15 mouse cellular contexts compared by ENCODE assay signal in the genomic region with DNA sequence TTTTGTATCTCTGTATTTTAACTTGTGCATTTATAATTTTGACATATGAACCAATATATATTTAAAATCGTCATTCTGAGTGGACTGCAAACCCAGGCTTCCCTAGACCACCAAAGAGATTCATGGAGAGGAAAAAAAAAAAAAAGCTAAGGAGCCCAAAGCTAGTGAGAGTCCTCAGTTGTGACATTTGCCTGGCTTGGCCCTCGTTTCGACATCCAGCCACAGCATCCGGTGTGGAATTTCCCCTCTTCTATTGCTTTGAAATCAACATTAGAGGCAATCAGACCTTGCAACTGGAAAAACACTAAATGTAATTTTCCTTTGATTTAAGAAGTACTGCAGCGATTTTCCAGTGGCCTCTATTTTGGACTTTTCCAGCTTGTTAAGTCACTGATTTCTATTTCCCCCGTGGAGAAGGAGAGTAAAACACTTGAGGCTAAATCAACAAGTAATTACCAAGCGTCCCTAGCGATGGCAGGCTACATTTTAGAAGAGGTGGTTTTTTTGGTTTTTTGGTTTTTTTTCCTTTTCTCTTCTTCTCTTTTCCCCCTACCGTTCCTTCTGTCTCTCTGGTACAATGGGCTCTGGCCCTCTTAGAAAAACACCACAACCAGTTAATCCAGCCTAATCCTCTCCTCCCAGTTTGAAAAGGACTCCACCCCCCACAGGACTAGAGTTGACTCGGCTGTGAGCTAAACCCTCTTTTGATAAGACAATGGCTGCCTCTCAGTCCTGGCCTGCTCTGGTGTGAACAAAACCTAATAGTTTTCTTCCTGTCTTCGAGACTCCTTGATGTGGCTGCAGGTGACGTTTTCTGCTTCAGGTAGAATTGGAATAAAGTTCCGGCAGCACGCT. TPM values are rescaled to one million over a fixed set of nuclear protein-coding genes. Genes with fewer than 3 reads are reported as not detected.
DNase-seq lines count a peak whose midpoint lies in the region; ATAC-seq and TF ChIP-seq lines count a peak whose summit lies in the region.
"Had no signal": no experiment of that assay in that cellular context is flagged by ENCODE, and none has a peak within 500 bp of the region (broad histone marks: within the 10 kb centered on the region; RNA-seq: fewer than 3 reads in every experiment).

No protein-coding gene starts in this region.

- H3K4me1 ChIP-seq in ES-Bruce4 (ENCODE audit: control insufficient read depth, insufficient read depth, low read length), result no peaks in the 10 kb centered on the region
- peaks cover 26% of the 10 kb centered on the region for H3K4me1 ChIP-seq in midbrain, embryonic 12.5 days
- H3K4me1 ChIP-seq in cerebellum, adult 2 months (ENCODE audit: control insufficient read depth, insufficient read depth, low read length), result no peaks in the 10 kb centered on the region
- H3K4me1 ChIP-seq: stomach, embryonic 15.5 days had no signal

- peak; percentile 70 for ATAC-seq in midbrain, embryonic 12.5 days (ENCODE audit: low FRiP score, low read depth)

- peak overlapping the region; percentile 41 for H3K4me2 ChIP-seq in midbrain, embryonic 12.5 days (replicated peaks)
- H3K4me2 ChIP-seq: limb, embryonic 15.5 days; lung, embryonic 14.5 days; stomach, embryonic 15.5 days had no signal

- no peak for TF ChIP-seq CTCF in ES-Bruce4 (IDR thresholded peaks at IDR 0.05; ENCODE audit: low read depth, low read length)
- no peak for TF ChIP-seq CTCF in cerebellum, adult 2 months (IDR thresholded peaks at IDR 0.05; ENCODE audit: borderline replicate concordance, insufficient read depth, low read depth, low read length)

- H3K9ac ChIP-seq in ES-Bruce4 (ENCODE audit: low read depth, poor library complexity, severe bottlenecking), result no peak overlapping the region
- peak overlapping the region; percentile 46 for H3K9ac ChIP-seq in midbrain, embryonic 12.5 days (replicated peaks)
- H3K9ac ChIP-seq: limb, embryonic 15.5 days; lung, embryonic 14.5 days; stomach, embryonic 15.5 days had no signal

- H3K9me3 ChIP-seq in ES-Bruce4 (replicated peaks; ENCODE audit: control insufficient read depth, insufficient read depth, low read length, poor library complexity, severe bottlenecking), result no peaks in the 10 kb centered on the region
- no peaks in the 10 kb centered on the region for H3K9me3 ChIP-seq in midbrain, embryonic 12.5 days
- H3K9me3 ChIP-seq: limb, embryonic 15.5 days; stomach, embryonic 15.5 days had no signal

- 3% methylated on average over 14 of the region's 14 CpGs for WGBS in midbrain, embryonic 12.5 days
- WGBS in cerebellum, adult 2 months, result 47% methylated on average over 14 of the region's 14 CpGs

- H3K36me3 ChIP-seq in ES-Bruce4 (ENCODE audit: control insufficient read depth, insufficient read depth, low read length, poor library complexity, severe bottlenecking), result no peaks in the 10 kb centered on the region
- peaks cover 17% of the 10 kb centered on the region; the same call in 1 of the 2 replicates for H3K36me3 ChIP-seq in midbrain, embryonic 12.5 days
- H3K36me3 ChIP-seq: limb, embryonic 15.5 days; stomach, embryonic 15.5 days had no signal

- no peak for TF ChIP-seq POLR2A in ES-Bruce4 (IDR thresholded peaks at IDR 0.05; ENCODE audit: insufficient read depth, low read length)
- TF ChIP-seq POLR2A in cerebellum, adult 2 months (IDR thresholded peaks at IDR 0.05; ENCODE audit: borderline replicate concordance, insufficient read depth, low read length), result no peak

- peak; percentile 8 for DNase-seq in kidney, postnatal 14 days
- DNase-seq in kidney, adult 11 months, result no peak
- peak; percentile 56 for DNase-seq in embryo, embryonic 10.5 days (ENCODE audit: low spot score)
- DNase-seq in frontal cortex, postnatal 36 days (ENCODE audit: low spot score in 2 of 2), result no peak
- no peak for DNase-seq in cerebellum, adult 2 months
- DNase-seq in cerebellum, postnatal 14 days, result no peak
- DNase-seq: cerebellum, adult 18-20 months; heart, adult 2 months; lung, embryonic 14.5 days had no signal

- no peak overlapping the region for H3K27ac ChIP-seq in ES-Bruce4 (ENCODE audit: insufficient read depth, low read length)
- H3K27ac ChIP-seq in midbrain, embryonic 12.5 days (replicated peaks), result peak overlapping the region; percentile 75
- H3K27ac ChIP-seq in cerebellum, adult 2 months (ENCODE audit: insufficient read depth, low read length), result no peak overlapping the region
- H3K27ac ChIP-seq: heart, adult 2 months; left cerebral cortex, adult 2 months; limb, embryonic 15.5 days; stomach, embryonic 15.5 days had no signal

- TF ChIP-seq EP300 in ES-Bruce4 (IDR thresholded peaks at IDR 0.05; ENCODE audit: insufficient read depth, low read depth, low read length), result 0 out of 2 replicates have a peak, but pooled peaks have one; percentile 16

- no peak overlapping the region for H3K4me3 ChIP-seq in ES-Bruce4 (ENCODE audit: low read depth, low read length)
- peak overlapping the region; percentile 31 for H3K4me3 ChIP-seq in midbrain, embryonic 12.5 days
- H3K4me3 ChIP-seq in cerebellum, adult 2 months (replicated peaks; ENCODE audit: insufficient read depth, low read depth, low read length), result no peak overlapping the region
- H3K4me3 ChIP-seq: heart, adult 2 months; left cerebral cortex, adult 2 months; limb, embryonic 15.5 days; myocyte; stomach, embryonic 15.5 days had no signal

- H3K27me3 ChIP-seq in ES-Bruce4 (ENCODE audit: control insufficient read depth, insufficient read depth, low read length, poor library complexity, severe bottlenecking), result no peaks in the 10 kb centered on the region
- peaks cover 31% of the 10 kb centered on the region for H3K27me3 ChIP-seq in midbrain, embryonic 12.5 days
- H3K27me3 ChIP-seq in cerebellum, adult 2 months (ENCODE audit: control insufficient read depth, insufficient read depth, low read length), result no peaks in the 10 kb centered on the region; the same call in 1 of the 2 replicates

RNA-seq across cellular contexts. Expression of a gene that starts 2.9 kb away (rescaled TPM):
- 0.27 and 0.30 TPM in 2 replicates for polyA plus RNA-seq in ES-Bruce4 (2011; ENCODE audit: insufficient read depth, insufficient read length, low read depth, missing spikeins)
- 40.5 and 44.2 TPM in 2 replicates for polyA plus RNA-seq in midbrain, embryonic 12.5 days (2016; fragmentation: Nextera tagmentation; extraction: Ambion mirVana)
- polyA plus RNA-seq in cerebellum, adult 2 months (2012; rRNA removed), result 0.08 and 0.25 TPM in 2 replicates

RNA-seq across cellular contexts. Expression of a gene that starts 43.4 kb away (rescaled TPM):
- polyA plus RNA-seq in ES-Bruce4 (2011; ENCODE audit: insufficient read depth, insufficient read length, low read depth, missing spikeins), result 24.7 and 29.4 TPM in 2 replicates
- polyA plus RNA-seq in midbrain, embryonic 12.5 days (2016; fragmentation: Nextera tagmentation; extraction: Ambion mirVana), result 12.7 and 12.8 TPM in 2 replicates
- polyA plus RNA-seq in cerebellum, adult 2 months (2012; rRNA removed), result 8.5 and 9.2 TPM in 2 replicates

Comparison
In these comparisons a context has a peak if more than half of its experiments do, and no peak if none do; other contexts are left out.
1. DNase-seq: peak in kidney, postnatal 14 days (single experiment) and embryo, embryonic 10.5 days (single experiment); none in kidney, adult 11 months (single experiment), frontal cortex, postnatal 36 days (0 of 2), cerebellum, adult 2 months (0 of 2) and cerebellum, postnatal 14 days (0 of 2).
2. RNA of a gene that starts 2.9 kb away (polyA plus RNA-seq): 40.5 to 44.2 TPM in midbrain, embryonic 12.5 days; 0.27 to 0.30 TPM in ES-Bruce4 and 0.08 to 0.25 TPM in cerebellum, adult 2 months; every median in the first group is over 10 times any median in the second.